Mouse (Mus musculus) limb, embryonic 13.5 days (tissue): ENCODE data around the gene Tomm7. TPM values are rescaled to one million over a fixed set of nuclear protein-coding genes. Genes with fewer than 3 reads are reported as not detected.
"Not testable (repeated sequence)": the region's sequence is repeated elsewhere in the genome, so short reads cannot be mapped to it uniquely, and the experiment has no call there.

Source experiments
- ATAC-seq: fragments of 200-750 bp; cut with Nextera tagmentation; 2 replicates; pipeline ENCODE4 v1.8.0; 2017; ENCODE audit warnings: low read depth, moderate number of reproducible peaks, moderate TSS enrichment; ENCODE audit not compliant: low FRiP score
- H3K27ac ChIP-seq: fragments of 300-500 bp; sonication (generic); 2 replicates; pipeline ENCODE4 v1.5.1; 2015; ENCODE audit warnings: inconsistent platforms, mild to moderate bottlenecking, moderate library complexity
- H3K27me3 ChIP-seq: fragments of 300-500 bp; sonication (generic); 2 replicates; pipeline ENCODE4 v1.6.1; 2015; ENCODE audit warnings: mild to moderate bottlenecking, inconsistent platforms
- H3K36me3 ChIP-seq: fragments of 300-500 bp; sonication (generic); 2 replicates; pipeline ENCODE4 v1.6.1; 2015; ENCODE audit warnings: inconsistent platforms, mild to moderate bottlenecking, moderate library complexity
- H3K4me1 ChIP-seq: fragments of 300-500 bp; sonication (generic); 2 replicates; pipeline ENCODE4 v1.6.1; 2015; ENCODE audit warnings: inconsistent platforms
- H3K4me2 ChIP-seq: fragments of 300-500 bp; sonication (generic); replicated peaks from 2 replicates; pipeline ENCODE4 v1.6.1; 2015; ENCODE audit warnings: inconsistent platforms, mild to moderate bottlenecking, moderate library complexity
- H3K4me3 ChIP-seq: fragments of 300-500 bp; sonication (generic); 2 replicates; pipeline ENCODE4 v1.5.1; 2015; ENCODE audit warnings: moderate library complexity, mild to moderate bottlenecking, inconsistent platforms
- H3K9ac ChIP-seq: fragments of 300-500 bp; sonication (generic); 2 replicates; pipeline ENCODE4 v1.6.1; 2015; ENCODE audit warnings: mild to moderate bottlenecking, inconsistent platforms
- H3K9me3 ChIP-seq: fragments of 300-500 bp; sonication (generic); 2 replicates; pipeline ENCODE4 v1.6.1; 2016; ENCODE audit warnings: inconsistent platforms
- WGBS: fragments of 180-500 bp; shearing (Covaris S2); methylation state at CpG from one replicate; pipeline ENCODE4 v1.1.7; 2015; 5-methylcytosine and 5-hydroxymethylcytosine counted together
- polyA plus RNA-seq: library from polyadenylated mRNA; unstranded; fragments of >200 nt; fragmentation: Nextera tagmentation; extraction: Ambion mirVana; gene quantifications from 2 replicates; pipeline ENCODE4 v1.2.1, GENCODE M21; 2015

Tomm7 gene
- 107 and 108 TPM in 2 replicates for polyA plus RNA-seq

DNA sequence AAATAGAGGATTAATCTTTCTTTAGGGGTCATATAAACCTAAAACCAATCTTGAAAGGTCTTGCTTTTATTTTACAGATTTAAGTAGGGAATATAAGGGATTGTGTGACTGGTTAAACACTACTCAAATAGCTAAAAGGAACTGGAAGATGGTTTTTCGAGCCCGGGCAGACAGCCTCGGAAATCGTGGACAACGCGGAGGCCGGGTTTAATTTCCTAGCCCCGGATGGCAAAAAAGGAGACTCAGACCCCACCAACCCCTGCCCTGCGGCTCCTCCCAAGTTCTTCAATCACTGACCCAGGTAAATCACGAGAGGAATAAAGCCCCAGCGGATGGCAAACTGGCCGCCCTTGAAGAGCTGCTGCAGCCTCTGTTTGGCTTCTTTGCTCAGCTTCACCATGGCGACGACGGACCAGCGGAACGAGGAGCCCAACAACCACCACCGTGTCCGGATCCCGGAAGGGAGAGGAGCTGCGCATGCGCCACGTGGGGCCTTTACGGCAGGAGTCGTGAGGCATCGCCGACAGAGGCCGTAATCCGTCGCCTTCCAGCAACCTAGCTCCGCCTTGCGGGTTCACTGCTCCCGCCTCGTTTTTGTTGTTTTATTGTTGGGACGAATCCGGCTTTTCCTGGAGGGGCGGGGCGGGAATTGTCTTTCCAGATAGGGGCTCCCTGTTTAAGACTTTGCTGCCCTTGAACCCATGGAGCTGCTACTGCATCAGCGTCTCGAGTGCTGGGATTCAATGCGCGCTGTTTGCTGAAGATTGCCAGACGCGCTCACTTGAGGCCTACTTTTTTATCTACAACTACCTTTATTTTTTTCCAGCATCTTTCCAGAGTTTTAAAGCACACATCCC is at the start of gene Tomm7:
Gene Tomm7, minus strand, starts transcription at position 488 of the 857 bp plus-strand sequence.
- H3K36me3 ChIP-seq = peaks cover 13% of the 10 kb centered on the region
- peak within 1 kb of the TSS; percentile 84 for H3K9ac ChIP-seq
- no peaks in the 10 kb centered on the region for H3K9me3 ChIP-seq
- H3K27me3 ChIP-seq = no peaks in the 10 kb centered on the region
- peak within 1 kb of the TSS; percentile 84 for H3K27ac ChIP-seq
- ATAC-seq = peak; percentile 94
- under 1% methylated on average over 44 of the region's 44 CpGs for WGBS
- H3K4me1 ChIP-seq = peaks cover 20% of the 10 kb centered on the region
- H3K4me3 ChIP-seq = peak within 1 kb of the TSS; percentile 73
- peak within 1 kb of the TSS; percentile 80 for H3K4me2 ChIP-seq

DNA sequence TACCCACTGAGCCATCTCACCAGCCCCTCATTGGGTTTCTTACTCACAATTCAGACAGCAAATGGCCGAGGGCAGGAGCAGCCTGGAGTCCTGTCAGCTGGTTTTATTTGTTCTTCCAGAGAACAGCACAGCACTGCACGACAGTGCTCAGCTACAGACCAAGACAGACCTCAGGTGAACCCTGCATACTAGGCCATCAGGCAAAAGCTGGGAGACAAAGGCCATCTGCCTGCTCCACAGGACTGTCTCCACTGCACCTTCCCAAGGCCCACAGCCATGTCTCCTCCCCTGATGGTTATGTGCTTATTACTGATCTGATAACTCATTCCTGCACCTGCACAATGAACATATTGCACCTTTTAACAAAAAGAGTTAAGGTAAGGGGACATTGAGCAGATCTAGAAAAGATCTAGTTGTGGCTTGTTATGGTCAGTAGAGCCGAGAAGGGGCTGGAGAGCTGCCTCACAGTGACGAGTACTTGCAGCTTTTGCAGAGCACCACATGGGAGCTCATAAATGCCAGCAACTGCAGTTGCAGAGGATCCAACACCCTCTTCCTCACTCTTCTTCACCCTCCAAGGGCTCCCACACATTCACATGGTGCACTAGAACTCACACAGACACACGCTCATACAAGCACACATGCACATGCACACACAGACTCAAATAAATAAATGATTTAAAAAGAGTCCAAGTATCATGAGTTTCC is 49.3 kb upstream of the Tomm7 start:
- no peak overlapping the region for H3K27ac ChIP-seq
- WGBS = 64% methylated on average over 5 of the region's 5 CpGs
- ATAC-seq = no peak
- no peak overlapping the region for H3K4me3 ChIP-seq
- no peaks in the 10 kb centered on the region for H3K36me3 ChIP-seq
- H3K27me3 ChIP-seq = peaks cover 5% of the 10 kb centered on the region; the same call in 1 of the 2 replicates
- H3K9ac ChIP-seq = no peak overlapping the region
- H3K9me3 ChIP-seq = no peaks in the 10 kb centered on the region
- H3K4me1 ChIP-seq = no peaks in the 10 kb centered on the region
- H3K4me2 ChIP-seq = no peak overlapping the region

DNA sequence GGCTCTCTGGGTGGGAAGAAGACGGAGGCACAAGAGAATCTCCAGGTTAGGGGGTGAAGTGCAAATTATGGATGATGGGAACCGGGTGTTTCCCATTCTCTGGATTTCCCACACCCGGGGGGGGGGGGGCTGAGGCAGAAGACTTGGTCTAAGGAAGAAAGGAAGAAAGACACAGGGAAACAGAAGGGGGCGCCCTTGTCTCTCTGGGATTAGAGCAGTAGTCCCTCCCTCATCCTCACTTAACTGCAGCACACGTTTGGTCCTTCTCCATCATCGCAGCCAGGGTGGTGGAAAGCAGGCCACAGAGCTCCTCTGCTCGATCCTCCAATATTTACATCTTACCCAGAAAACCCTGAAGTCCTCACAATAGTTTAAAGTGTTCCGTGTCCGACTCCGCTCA is 46.8 kb upstream of the Tomm7 start:
- WGBS = 38% methylated on average over 10 of the region's 10 CpGs
- Histone ChIP-seq H3K27ac (no peak overlapping the region), H3K9ac (no peak overlapping the region), H3K4me2 (no peak overlapping the region), H3K4me3 (no peak overlapping the region), H3K36me3 (no peaks in the 10 kb centered on the region), H3K4me1 (no peaks in the 10 kb centered on the region), H3K9me3 (no peaks in the 10 kb centered on the region), H3K27me3 (peaks cover 5% of the 10 kb centered on the region; the same call in 1 of the 2 replicates)
- no peak for ATAC-seq

DNA sequence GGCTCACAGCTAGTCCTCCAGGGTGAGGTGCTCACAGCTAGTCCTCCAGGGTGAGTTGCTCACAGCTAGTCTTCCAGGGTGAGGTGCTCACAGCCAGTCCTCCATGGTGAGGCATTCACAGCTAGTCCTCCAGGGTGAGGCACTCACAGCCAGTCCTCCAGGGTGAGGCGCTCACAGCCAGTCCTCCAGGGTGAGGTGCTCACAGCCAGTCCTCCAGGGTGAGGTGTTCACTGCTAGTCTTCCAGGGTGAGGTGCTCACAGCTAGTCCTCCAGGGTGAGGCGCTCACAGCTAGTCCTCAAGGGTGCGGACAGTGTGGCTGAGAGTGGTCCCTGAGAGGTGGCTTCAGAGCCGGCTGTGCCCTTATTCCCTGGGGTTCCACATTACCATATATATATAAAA is 45.5 kb upstream of the Tomm7 start:
- WGBS = 74% methylated on average over 4 of the region's 4 CpGs

DNA sequence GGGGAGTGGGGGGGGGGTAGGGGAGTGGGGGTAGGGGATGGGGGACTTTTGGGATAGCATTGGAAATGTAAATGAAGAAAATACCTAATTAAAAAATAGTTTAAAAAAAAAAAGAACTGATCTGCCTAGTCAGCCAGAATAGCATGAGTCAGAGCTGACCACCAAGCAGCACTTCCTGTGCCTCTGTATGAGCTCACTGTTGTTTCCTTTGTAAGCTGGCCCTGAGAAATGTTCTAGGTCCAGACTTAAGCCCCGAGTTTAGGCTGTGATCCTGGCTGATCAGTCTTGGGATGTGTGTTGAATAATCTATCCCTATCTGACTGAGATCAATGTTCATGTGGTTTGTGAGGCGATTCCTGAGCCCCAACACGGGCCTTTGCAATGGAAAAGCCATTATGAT is 43.1 kb upstream of the Tomm7 start:
- H3K4me3 ChIP-seq = no peak overlapping the region
- no peak overlapping the region for H3K27ac ChIP-seq
- peaks cover 5% of the 10 kb centered on the region; the same call in 1 of the 2 replicates for H3K27me3 ChIP-seq
- no peaks in the 10 kb centered on the region for H3K36me3 ChIP-seq
- 73% methylated on average over 3 of the region's 3 CpGs for WGBS
- H3K4me2 ChIP-seq = no peak overlapping the region
- ATAC-seq = no peak
- no peaks in the 10 kb centered on the region for H3K9me3 ChIP-seq
- no peak overlapping the region for H3K9ac ChIP-seq
- H3K4me1 ChIP-seq = no peaks in the 10 kb centered on the region

More for the DNA sequence above, 45.5 kb upstream of the Tomm7 start:
- H3K27me3 ChIP-seq = peaks cover 5% of the 10 kb centered on the region; the same call in 1 of the 2 replicates
- H3K4me1 ChIP-seq = no peaks in the 10 kb centered on the region
- H3K4me3 ChIP-seq = no peak overlapping the region
- ATAC-seq = no peak
- no peaks in the 10 kb centered on the region for H3K36me3 ChIP-seq
- H3K4me2 ChIP-seq = no peak overlapping the region
- no peak overlapping the region for H3K9ac ChIP-seq
- H3K27ac ChIP-seq = no peak overlapping the region
- H3K9me3 ChIP-seq = no peaks in the 10 kb centered on the region

DNA sequence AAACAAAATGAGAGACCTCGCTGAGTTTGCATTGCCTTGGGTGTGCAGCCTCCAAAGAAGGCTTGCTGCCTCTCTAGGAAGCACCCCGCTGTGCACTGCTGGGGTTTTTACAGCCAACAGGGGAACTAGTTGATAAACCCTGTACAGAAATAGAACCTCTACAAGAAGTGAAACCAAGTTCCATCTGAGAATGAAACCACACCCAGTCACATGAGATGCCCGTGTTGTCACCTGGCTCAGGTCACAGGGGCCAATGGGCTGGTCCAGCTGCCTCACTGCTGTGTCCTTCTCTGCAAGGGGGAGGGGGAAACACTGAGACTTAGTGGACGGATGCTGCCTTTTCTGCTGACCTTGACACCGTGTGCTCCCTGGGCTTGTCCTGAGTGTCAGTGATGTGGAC is 30.5 kb upstream of the Tomm7 start:
- Histone ChIP-seq H3K36me3 (no peaks in the 10 kb centered on the region), H3K9ac (no peak overlapping the region), H3K4me2 (no peak overlapping the region), H3K4me1 (no peaks in the 10 kb centered on the region; the same call in 1 of the 2 replicates), H3K9me3 (no peaks in the 10 kb centered on the region), H3K27me3 (no peaks in the 10 kb centered on the region), H3K27ac (no peak overlapping the region), H3K4me3 (no peak overlapping the region)
- WGBS = 55% methylated on average over 5 of the region's 5 CpGs
- ATAC-seq = no peak

DNA sequence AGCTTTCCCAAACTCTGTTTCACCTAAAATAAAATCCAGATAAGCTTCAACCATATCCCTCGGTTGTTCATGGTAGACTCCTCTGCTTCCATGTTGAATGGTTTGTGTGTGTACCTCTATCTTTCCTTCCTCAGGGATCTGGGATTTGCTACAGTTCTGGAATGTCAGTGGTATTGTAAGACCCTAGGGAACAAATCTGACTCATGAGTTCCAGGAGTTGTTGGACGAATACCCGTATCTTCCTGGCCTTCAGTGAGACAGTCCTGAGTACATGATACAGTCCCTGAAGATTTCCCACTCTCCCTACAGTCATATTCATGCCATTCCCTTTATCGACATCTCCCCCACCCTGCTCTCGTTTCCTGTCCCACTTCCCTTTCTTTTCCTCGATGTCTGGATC is 28.6 kb upstream of the Tomm7 start:
- no peak overlapping the region for H3K9ac ChIP-seq
- 79% methylated on average over 6 of the region's 6 CpGs for WGBS

DNA sequence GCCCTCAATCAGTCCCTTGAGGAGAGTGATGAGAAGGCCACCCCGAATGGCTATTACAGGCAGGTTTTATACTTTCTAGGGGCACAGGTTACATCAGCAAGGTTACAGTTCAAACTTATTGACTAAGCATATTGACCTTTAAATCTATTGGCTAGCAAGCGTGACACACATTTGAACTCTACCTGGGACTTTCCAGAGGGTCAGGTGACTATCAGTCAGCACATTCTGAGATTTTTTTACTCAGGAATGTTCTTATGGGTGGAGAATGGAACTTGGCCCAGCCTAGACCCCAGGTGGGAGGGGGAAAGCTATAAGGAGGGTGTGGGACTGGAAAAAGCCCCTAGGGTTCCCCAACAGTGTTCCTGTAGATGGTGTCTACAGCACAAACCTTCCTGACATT is 27.4 kb upstream of the Tomm7 start:
- H3K27me3 ChIP-seq, ATAC-seq: not testable (repeated sequence)
- WGBS = 76% methylated on average over 2 of the region's 2 CpGs

More for the DNA sequence above, 28.6 kb upstream of the Tomm7 start:
- no peak overlapping the region for H3K27ac ChIP-seq
- no peaks in the 10 kb centered on the region for H3K9me3 ChIP-seq
- H3K36me3 ChIP-seq = no peaks in the 10 kb centered on the region
- ATAC-seq = no peak
- H3K4me3 ChIP-seq = no peak overlapping the region
- H3K27me3 ChIP-seq = no peaks in the 10 kb centered on the region
- no peak overlapping the region for H3K4me2 ChIP-seq
- no peaks in the 10 kb centered on the region; the same call in 1 of the 2 replicates for H3K4me1 ChIP-seq

DNA sequence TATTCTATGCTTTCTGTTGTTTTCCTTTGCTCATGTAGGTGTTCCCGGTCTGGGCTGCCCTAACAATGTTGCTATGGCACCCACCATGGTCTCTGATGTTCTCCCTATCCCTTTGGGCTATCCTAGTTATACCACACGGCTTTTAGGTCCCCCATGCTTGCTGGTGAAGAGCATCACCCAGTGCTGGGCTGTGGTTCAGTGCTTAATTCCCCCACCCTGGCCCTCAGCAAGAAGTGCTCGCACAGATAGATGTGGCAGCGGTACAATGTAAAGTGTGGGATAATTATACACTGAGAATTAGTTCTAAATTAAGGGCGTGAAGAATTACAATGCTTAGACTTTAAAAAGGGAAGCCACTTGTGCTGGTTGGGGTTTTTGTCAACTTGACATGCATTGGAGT is 22.0 kb upstream of the Tomm7 start:
- Histone ChIP-seq H3K36me3 (no peaks in the 10 kb centered on the region), H3K9me3 (no peaks in the 10 kb centered on the region), H3K27ac (no peak overlapping the region), H3K27me3 (no peaks in the 10 kb centered on the region), H3K4me1 (peaks cover 22% of the 10 kb centered on the region), H3K4me2 (no peak overlapping the region), H3K4me3 (no peak overlapping the region), H3K9ac (no peak overlapping the region)
- 89% methylated on average over 5 of the region's 5 CpGs for WGBS
- no peak for ATAC-seq

More for the DNA sequence above, 27.4 kb upstream of the Tomm7 start:
- not testable (repeated sequence) for H3K4me3 ChIP-seq, H3K9ac ChIP-seq, H3K4me2 ChIP-seq, H3K36me3 ChIP-seq, H3K27ac ChIP-seq, H3K4me1 ChIP-seq, H3K9me3 ChIP-seq

DNA sequence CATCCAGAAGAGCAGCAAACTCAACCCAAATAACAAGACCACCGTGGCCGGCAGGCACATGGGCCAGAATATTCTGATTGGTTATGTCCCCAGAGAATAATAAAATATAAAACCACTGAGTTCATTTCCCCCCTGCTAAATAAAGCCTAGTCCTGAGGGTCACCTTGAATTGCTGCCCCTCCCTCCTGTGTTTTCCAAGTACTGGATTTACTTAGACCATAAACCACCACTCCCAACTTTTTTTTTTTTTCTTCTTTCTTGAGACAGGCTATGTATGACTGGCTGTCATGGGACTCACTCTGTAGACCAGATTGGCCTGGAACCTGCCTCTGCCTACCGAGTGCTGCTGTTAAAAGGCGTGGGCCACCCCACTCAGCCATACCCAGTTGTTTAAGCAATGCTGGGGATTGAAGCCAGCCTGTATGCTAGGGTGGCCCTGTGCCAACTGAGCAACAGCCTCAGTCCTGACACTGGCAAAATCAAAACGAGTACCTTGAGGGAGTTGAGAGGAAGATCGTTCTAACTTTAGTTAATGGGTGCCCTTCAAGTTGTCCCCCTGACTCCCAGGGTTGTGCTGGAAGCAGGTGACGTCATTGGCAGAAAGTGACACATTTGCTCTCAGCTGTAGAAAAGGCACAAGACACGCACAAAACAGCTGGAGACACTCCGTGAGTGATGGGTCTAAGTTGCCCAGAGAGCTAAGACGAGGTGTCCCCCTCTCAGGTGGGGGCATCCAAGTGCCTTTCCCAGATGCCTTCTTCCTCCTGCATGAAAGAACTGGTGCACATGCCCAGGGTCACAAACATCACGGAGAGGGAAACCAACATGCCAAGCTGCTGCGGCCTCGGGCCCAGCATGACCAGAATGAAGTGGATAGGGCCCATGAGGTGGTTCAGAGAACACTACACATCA is 20.3 kb upstream of the Tomm7 start:
- H3K9me3 ChIP-seq = no peaks in the 10 kb centered on the region
- H3K27ac ChIP-seq = peak overlapping the region; percentile 6; the same call in 1 of the 2 replicates
- peak; percentile 49; the same call in 1 of the 2 replicates for ATAC-seq
- peaks cover 16% of the 10 kb centered on the region for H3K36me3 ChIP-seq
- no peak overlapping the region for H3K4me2 ChIP-seq
- peaks cover 22% of the 10 kb centered on the region for H3K4me1 ChIP-seq
- WGBS = 78% methylated on average over 13 of the region's 13 CpGs
- H3K4me3 ChIP-seq = no peak overlapping the region
- no peaks in the 10 kb centered on the region for H3K27me3 ChIP-seq
- no peak overlapping the region for H3K9ac ChIP-seq

DNA sequence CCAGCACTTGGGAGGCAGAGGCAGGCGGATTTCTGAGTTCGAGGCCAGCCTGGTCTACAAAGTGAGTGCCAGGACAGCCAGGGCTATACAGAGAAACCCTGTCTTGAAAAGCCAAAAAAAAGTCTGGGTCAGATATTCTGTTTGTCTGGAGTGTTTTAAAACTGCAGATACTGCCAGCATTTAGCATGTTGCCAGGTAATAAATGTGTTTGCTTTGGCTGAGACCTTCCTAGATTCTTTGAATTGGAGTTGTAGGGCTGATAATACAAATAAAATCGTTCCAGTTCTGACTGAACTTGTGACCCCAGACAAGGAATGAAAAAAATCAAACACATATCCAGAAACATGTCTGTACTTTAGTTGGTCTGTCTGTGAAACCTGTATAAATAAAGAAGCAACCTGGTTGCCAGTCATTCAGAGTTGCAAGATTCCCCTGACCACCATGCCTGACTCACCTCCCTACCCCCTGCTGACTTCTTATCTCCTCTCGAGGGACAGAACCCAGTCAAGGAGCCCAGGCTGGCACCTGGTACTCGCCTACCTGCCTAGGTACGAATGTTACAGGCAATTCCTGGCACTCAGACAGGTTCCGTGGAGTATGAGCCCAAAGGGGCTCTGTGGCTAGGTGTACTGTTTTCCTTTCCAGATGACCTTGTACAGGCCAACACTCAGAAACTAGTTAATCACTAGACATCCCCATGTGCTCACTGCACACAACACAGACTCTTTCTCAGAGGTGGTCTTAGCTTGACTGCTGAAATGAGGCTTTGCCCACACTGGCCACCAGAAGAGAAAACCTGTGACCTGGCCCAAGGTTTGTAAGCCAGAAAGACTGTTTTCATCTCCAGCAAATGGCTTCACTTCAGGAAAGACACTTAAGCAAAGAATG is 19.4 kb upstream of the Tomm7 start:
- Histone ChIP-seq H3K9ac (no peak overlapping the region), H3K4me2 (no peak overlapping the region), H3K27me3 (no peaks in the 10 kb centered on the region), H3K4me1 (peaks cover 22% of the 10 kb centered on the region), H3K36me3 (peaks cover 25% of the 10 kb centered on the region), H3K27ac (no peak overlapping the region), H3K4me3 (no peak overlapping the region), H3K9me3 (no peaks in the 10 kb centered on the region)
- peak; percentile 55 for ATAC-seq
- 68% methylated on average over 7 of the region's 7 CpGs for WGBS
